Mouse (Mus musculus) B cell, adult 2 months (primary cell): ENCODE data around the gene Zfp663.
A peak's percentile ranks its signal among the peaks of the same experiment; 100 is the strongest.

Source experiments
- DNase-seq, 2 experiments: peaks; one replicate each; pipeline ENCODE4 v3.0.0; 2022

The Zfp663 gene

GRCm38 (mm10) chr2:165367868-165368439 lies 575 bp downstream of the Zfp663 start:
- peak; percentile 50 to 52 for DNase-seq

GRCm38 (mm10) chr2:165367047-165367520 lies 1.4 kb downstream of the Zfp663 start:
- DNase-seq = peak; percentile 34 to 49

- DNase-seq = peak; percentile 66 to 67
Observed at GRCm38 (mm10) chr2:165364334-165365091, 4.0 kb downstream of the Zfp663 start.

- DNase-seq = no peak
Observed at GRCm38 (mm10) chr2:165363282-165363681, 5.2 kb downstream of the Zfp663 start.

GRCm38 (mm10) chr2:165360861-165361260 lies 7.7 kb downstream of the Zfp663 start:
- DNase-seq = peak; percentile 51 to 60

- no peak for DNase-seq
Observed at GRCm38 (mm10) chr2:165351828-165352513, 16.6 kb downstream of the Zfp663 start.

GRCm38 (mm10) chr2:165349466-165349865 lies 19.1 kb downstream of the Zfp663 start:
- no peak for DNase-seq

GRCm38 (mm10) chr2:165346180-165346579 lies 22.3 kb downstream of the Zfp663 start:
- no peak for DNase-seq

GRCm38 (mm10) chr2:165337191-165337590 lies 31.3 kb downstream of the Zfp663 start:
- DNase-seq = peak; percentile 50 to 53

- peak; percentile 46 to 63 for DNase-seq
Observed at GRCm38 (mm10) chr2:165332610-165333210, 35.8 kb downstream of the Zfp663 start.

GRCm38 (mm10) chr2:165329703-165330102 lies 38.8 kb downstream of the Zfp663 start:
- DNase-seq = no peak

GRCm38 (mm10) chr2:165328746-165329145 lies 39.8 kb downstream of the Zfp663 start:
- DNase-seq = no peak

- DNase-seq = no peak
Observed at GRCm38 (mm10) chr2:165327386-165327785, 41.1 kb downstream of the Zfp663 start.

- peak; percentile 98 for DNase-seq
Observed at GRCm38 (mm10) chr2:165326304-165327190, 42.0 kb downstream of the Zfp663 start, which contains the start of gene Elmo2. Gene Elmo2 (minus strand): TSS chr2:165326479.

GRCm38 (mm10) chr2:165325521-165326303 lies 42.8 kb downstream of the Zfp663 start:
- DNase-seq = no peak

GRCm38 (mm10) chr2:165323928-165324327 lies 44.6 kb downstream of the Zfp663 start:
- no peak for DNase-seq

GRCm38 (mm10) chr2:165323484-165323883 lies 45.0 kb downstream of the Zfp663 start:
- no peak for DNase-seq

GRCm38 (mm10) chr2:165321981-165322735 lies 46.4 kb downstream of the Zfp663 start:
- no peak for DNase-seq

GRCm38 (mm10) chr2:165321381-165321888 lies 47.1 kb downstream of the Zfp663 start:
- no peak for DNase-seq

- DNase-seq = no peak
Observed at GRCm38 (mm10) chr2:165320531-165321150, 47.9 kb downstream of the Zfp663 start.
